Mouse (Mus musculus) WW6 (cell line): ENCODE results near the gene Dennd1a.

Source experiments
- DNase-seq: peaks from one replicate; pipeline ENCODE4 v3.0.0-alpha.2; 2013; ENCODE audit warnings: low read depth, low spot score

The Dennd1a gene

DNA sequence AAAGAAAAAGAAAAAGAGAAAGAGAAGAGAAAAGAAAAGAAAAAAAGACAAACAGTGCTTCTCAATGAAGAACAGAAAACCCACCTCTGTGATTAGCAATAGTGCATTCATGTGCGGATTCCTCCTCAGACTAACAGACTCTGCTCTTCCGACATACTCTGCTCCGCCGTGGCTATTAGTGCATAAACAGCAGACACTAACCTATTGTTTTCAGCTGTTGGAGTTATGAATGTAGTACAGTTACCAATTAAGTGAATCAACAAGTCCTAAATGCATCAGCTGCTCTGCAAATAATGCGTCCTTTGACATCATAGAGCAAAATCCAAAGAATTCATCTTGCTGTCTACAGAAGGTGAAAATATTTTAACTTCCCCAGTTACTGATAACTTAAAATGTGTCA, 121.2 kb downstream of the Dennd1a start:
- no peak for DNase-seq

DNA sequence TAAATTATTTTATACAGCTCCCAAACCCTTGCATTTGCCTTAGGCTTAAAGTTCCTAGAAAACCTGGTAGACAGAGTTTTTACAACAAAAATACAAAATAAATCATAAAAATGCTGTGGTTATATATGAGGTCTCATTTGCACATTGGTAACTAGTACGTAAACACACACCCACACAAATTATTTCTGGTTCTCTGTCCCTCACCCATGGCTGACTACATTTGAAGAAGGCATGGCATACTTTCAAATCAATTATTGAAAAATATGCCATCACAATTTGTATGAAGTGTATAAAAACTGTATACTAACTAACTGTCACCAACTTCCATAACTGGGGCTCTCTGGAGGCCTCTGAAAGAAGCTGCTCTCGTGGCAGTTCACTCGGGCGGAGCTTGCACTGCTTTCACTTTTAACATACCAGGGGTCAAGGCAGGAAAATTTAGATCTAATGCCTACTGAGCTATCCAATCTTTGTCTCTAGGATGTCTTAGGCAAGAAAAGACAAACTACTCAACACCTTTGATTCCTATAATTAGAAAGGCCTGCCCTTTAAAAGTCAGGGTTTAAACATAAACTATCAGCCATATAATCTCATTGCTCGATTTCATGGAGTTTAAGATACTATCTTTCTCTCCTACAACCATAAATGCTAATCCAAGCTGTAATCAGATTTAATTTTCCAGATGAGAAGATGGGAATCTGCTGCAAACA, 122.7 kb downstream of the Dennd1a start:
- no peak for DNase-seq

DNA sequence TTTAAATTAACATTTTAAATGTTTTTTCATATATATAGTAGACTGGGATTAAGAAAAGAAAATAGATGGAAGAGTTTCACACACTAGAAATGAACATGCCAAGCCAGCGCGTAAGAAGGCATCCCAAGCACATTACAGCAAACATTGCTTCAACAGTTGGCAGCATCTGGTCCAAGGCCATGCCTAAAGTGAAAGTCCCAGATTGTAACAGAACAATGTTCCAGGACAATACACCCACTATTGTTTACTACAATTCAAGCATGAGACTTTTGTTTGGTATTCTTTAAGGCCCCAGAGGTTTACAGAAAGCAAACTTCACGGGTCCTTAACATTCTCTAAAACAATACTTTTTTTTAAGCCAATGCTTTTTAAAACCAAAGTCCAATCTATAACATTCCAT, 124.7 kb downstream of the Dennd1a start:
- no peak for DNase-seq

DNA sequence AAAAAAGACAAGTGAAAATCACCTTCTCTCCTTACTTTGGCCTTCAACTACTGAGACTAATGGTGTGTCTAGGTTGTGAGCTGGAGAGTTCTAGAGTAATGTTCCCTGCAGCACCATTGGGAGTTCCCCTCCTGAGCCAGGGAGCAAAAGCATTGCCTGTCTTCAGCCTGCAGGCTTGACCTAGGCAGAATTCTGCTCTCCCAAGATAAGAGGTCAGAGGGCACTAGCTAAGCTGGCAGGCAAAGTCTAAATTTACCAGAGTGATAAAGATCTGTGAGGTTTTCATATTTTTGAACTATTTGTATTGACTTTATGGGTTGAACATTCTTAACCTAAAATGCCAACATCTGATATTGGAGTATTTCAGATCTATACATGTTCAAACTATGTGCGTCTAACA, 125.7 kb downstream of the Dennd1a start:
- DNase-seq, result no peak

DNA sequence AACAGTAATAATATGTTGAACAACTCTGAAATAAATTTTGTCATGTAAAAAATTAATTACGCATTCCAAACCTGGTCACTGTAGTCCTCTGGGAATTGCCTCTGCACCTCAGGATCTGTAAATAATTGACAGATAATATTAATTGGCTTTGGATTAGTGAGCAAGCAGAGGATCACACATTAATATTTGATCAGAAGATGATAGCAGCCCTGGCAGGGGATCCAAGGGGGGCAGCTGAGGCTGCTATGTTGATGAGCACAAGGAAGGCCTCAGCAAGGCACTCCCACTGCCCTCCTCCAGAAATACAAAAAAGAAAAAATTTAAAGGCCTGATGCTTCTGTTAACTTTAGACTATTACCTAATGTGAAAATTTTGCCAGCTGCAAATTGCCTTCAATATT, 127.5 kb downstream of the Dennd1a start:
- DNase-seq, result no peak

DNA sequence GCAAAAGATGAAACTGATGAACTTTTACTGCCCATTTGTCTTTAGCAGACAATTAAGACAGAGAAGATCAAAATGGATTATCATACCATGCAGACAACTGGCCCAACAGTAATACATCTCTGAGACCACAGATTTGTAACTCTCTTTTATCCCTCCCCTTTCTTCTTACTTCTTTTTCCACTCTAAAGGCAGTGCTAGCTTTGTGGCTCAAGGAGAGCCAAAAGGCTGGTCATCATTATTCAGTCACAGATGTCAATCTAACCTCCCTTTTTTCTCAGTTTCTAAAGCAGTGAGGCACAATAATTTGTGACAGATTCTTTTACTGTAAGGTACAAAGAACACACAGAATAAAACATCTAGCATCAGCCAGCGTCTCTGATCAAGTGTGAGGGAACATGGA, 130.2 kb downstream of the Dennd1a start:
- no peak for DNase-seq

DNA sequence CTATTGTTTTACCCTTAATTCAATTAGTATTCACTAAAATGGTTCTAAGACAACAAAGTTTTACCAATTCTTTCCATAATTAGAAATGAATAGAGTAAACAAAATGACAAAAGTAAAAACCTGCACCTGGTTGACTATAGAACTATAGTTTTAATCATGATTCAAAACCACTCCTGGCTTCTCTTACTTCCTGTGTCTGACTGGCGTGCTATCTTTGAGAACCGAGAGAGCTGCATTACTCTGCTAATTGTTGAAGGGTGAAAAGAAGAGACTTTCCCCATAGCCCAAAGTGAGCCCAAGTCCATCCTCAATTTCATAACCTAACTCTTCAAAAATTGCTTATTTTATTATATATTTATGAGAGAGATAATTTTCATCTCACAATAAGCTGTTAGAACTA, 131.2 kb downstream of the Dennd1a start:
- no peak for DNase-seq

DNA sequence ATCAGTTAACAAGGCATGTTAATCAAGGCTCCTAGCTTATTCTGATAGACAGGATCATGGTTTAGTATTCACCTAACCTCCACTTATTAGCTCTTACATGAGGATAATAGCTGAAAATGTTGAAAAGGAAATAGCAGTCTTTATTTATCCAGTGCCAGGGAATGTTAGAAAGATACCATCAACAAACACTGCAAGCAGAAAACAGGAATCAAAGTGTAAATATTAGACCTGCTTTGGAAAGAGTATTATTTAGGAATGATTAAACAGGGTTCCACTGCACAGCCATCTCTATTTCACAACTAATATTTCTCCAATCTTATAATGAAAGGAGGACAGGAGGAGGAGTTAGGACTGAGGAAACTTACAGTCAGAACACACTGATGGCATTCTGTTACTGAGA, 142.4 kb downstream of the Dennd1a start:
- DNase-seq, result no peak

DNA sequence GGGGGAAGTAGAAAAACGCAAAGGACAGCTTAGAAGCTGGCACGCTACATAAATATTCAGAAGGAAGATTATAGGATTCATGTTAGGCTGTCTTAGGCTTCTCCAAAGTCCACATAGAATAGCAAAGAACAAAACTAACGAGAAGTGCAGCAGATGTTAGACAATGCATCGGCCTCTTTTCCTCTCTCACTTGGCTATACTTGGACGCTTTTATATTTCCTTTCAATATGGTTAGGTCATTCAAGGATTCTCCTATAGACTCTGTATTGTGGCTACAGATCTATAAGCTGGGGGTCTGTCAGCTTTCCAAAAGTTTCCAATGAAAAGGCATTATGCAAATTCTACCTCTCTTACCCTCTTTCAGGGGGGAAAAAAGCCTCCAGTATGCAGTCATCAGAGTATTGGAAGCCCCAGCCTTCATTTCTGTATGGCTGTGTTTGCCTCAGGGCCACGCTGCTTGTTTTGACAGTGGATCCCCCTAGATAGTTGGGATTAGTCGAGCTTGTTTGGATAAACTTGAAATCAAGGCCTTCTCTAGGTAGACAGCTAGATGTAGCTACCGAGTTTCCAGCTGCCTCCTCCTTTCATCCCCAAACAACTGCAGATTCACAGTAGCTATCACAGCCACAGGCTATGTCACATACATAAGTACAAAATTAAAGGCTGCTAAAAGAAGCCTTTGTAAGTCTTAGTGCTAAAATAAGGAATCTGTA, 143.0 kb downstream of the Dennd1a start:
- no peak for DNase-seq

DNA sequence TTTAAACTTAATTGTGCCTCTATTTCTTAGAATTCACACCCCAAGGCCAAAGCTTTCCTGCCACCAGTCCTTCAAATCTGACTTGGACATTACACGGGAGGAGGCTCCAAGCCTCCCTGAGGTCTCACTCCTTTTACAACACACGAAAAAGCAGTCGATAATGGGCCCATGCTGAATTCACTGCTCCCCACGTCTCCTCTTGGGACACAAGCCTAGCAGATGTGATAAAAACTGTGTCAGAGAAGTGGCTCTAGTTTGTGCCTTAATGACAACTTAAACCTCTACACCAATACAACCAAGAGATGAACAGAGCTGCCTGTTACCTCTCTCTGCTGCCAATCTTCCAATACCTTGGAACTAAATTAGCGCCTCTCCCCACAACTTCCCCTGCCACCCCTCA, 144.3 kb downstream of the Dennd1a start:
- no peak for DNase-seq

DNA sequence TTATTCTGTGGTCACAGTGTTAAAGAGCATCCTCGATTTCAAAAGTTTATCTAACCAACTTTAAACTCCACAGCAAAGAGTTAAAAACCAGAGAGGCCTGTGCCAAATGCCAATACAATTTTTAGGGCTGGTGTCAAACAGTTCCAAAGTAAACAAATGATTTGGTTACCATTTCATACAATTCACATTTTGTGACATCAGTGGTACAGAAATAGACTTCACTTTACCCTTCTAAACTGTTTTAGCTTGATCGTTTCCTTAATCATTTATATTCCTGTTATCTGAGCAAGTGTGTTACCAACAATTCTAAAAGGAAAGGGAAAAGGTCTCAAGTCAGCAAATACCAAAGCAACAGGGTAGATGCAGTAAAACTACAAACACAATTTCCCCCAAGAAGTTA, 145.0 kb downstream of the Dennd1a start:
- no peak for DNase-seq

DNA sequence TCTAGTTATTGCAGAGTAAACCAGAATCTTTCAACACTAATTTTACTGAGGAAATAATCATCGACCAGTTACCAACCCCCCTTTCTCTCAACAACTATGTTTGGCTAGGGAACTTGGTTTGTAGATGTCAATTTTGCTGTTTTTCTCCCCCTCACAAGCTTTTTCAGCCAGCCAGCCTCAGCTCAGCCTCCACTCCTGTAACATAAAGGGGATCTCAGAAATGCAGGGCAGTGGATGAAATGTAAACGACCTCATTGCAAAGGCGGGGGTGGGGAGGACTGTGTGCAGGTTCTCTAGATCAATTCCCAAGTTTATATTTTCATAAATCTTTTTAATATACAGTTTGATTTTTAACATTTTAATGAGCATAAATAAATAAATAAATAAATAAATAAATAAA, 147.7 kb downstream of the Dennd1a start:
- DNase-seq, result no peak

DNA sequence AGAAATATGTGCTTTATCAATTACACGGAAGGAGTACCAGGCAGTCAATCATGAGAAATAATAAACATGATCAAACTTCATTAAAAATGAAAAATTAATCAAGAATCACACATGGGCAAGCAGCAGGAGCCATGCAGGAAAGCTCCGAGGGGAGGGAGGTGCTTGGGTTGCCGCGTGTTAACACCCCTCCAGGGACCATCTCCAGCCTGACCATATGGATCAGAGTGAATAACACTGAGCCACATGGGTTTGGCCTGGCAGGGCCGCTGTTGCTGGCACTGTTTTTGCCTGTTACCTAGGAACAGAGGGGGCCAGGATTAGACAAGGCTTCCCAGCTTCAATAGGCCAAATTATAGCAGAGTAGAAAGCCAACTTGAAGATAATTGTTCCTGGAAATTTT, 150.1 kb downstream of the Dennd1a start:
- DNase-seq, result no peak

DNA sequence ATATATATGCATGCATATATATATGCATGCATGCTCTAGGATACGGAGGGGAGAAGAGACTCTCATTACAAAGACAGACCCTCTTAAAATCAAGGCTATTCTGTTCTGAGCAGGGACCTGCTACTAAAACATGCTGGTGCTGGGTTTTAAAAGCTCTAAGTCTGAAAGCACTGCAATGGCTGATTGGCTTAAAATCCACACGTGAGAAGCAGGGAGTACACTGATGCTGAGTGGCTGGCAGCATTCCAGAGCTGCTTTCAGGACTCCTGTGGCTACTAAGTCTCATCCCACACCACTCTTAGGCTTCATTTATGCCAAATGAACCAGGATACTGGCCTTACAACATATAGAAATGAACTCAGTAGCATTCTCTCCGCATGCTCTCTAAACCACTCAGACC, 151.8 kb downstream of the Dennd1a start:
- DNase-seq, result no peak

DNA sequence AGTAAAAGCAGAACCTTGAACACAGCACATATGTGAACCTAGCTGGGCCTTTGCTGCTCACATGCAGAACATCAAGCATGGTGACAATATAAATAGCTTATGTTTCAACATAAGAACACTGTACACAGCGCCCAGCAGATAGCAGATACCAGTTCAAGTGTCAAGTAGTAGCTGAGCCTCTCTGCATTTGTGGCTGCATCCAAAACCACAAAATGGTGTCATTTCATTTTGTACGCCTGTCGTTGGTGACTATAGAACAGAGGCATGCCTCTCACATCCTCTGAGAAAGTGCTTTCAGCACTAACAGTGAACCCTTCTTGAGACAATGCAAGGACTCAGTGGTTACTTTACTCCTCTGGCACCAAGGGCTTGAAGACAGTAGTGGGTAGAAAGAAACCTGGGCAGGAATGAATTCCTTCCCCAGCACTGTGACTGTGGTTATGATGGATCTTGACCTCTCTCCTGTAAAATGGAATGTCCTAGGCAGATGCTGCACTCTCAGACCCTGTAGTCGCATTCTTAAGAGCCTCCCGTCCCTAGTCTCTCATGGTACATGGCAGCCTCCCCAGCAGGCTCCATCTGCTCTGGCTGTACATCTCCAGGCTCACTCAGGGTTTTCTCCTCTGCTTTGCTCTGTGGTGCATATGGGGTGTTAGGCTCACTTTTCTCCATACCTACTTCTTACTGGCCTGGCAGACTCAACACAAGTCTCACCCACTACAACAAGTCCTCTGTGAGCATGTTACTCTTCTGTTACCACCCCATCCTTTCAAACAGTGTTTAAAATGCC, 154.0 kb downstream of the Dennd1a start:
- DNase-seq, result no peak

DNA sequence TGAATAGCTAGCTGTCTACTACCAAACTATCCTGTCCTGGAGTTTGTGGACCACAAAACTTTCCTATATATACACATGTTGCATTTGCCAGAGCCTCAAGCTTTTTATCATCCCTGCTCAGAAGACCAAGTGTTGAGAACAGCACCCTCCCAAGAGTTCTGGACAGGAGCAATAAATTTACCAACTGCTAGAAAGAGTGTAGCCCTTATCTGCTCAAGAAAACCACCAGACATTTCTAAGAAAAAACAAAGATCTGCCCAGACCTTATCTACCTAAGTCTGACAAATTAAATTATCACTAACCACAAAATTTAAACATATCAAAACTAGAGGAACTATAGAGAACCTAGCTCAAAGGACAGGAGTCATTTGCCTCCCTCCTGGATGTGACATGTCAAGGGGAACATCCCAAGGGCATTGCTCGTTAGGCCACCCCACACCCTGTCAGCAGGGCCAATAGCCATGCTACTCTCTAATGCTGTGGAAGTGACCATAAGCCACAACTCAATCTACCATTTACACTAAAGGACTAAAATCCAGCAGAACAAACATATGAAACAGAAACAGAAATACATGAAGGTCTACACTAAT, 154.9 kb downstream of the Dennd1a start:
- DNase-seq, result no peak

DNA sequence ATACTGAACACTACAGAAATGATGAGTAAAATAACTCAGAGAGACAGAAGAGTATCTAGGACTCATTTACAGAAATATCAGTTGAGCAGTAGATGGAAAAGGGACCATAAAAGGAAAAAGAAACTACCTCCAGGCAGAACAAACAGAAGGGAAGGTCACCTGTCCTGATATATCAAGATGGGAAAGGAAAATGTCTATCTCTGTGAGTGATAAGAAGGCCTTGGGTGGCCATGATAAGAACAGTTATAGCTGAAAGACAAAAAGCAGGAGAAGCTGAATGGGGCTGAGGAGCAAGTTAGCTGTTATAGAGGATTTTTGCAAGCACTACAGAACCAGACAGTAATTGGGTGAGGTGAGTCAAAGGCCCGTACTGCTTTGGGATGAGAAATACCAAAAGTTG, 155.7 kb downstream of the Dennd1a start:
- no peak for DNase-seq

DNA sequence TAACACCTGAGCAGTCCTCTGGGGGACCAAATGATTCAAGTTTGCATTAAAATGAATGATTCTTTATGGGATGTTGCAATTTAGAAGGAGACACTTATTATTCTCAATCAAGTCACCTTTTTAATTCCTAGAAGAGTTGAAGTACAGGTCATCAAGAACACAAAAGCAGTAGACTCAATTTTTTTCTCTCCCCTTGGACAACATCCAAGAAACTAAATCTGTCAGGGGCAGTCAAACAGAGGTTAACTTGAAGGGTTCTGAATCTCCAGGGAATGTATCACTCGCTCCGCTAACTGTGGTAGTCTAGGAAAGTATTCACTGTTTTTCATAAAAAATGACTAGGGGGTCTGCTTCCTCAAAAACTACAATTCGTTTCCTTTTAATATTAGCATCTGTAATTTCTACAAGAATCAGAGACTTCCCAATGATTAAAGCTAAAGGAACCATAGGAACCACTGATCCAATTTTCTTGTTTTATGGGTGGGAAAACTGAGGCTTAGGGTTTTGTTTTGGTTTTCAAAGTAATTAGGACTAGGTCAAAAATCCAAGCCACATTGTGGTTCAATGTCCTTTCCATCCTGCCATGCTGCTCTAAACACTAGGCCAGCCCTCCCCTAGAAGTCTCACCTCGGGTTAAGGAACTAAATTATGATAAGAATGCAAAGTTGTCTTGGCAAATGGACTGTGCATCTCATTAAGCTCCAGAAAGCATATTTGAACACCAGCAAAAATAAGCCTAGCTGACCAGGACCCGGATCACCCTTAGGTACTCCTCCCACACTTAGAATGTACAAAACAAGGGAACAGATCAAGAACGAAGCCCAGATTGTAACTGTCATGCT, 157.0 kb downstream of the Dennd1a start:
- no peak for DNase-seq

DNA sequence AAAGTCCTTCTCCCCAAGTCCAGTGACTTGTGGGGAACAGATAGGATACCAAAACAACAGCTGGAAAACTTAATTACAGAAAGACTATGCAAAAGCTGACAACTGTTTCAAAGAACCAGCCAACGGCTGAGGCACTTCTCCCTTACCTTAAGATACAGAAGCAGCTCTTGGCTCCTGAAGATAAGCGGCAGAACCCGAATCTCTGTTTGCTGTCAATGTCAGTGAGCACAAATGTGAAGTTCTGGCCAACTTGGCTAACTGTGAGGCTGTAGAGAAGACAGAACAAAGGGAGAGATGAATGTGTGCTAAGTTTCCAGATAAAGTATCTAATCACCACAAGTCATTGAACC, 160.8 kb downstream of the Dennd1a start:
- no peak for DNase-seq

DNA sequence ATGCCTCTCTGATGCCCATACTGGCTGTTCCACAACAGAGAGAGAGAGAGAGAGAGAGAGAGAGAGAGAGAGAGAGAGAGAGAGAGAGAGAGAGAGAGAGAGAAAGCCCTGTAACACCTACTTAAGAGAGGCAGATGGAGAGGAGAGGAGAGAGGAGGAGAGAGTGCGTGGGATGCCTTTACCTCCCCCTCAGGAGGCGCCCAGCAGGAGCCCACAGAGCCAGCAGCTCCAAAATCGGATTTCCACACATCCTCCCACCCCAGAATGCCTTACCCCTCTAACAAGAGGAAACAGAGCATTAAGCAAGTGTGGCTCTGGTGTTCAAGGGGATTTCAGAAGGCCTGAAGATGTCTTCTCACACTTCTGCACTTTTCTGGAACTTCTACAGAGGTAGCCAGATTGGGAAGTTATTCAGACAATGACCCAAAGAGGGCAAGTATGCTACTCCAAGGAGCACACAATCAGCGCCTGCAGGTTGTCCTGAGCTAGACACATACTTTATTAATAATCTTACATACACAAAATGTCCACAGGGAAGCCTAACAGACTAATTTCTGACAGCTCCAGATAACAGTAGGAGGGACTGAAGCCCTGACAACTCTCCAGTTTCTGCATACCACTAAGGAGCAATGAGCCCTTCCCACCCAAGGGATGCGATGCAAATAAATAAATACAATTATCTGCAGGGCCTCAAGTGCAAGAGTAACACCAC, 161.4 kb downstream of the Dennd1a start:
- no peak for DNase-seq

DNA sequence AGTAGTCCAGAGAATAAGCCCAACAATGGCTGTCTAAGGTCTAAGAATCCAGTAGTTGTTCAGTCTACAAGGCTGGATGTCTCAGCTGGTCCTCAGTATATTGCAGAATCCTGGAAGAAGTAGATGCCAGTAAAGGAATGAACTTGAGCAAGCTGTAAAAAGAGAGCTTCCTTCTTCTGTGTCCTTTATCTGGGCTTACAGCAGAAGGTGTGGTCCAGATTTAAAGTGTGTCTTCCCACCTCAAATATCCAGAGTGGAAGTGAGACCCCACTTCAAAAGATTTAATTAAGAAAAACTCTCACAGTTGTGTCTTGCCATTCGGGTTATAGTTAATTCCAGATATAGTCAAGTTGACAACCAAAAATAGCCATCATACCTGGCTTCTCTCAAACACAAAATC, 162.5 kb downstream of the Dennd1a start:
- no peak for DNase-seq
